Mouse (Mus musculus) embryonic facial prominence, embryonic 15.5 days (tissue): ENCODE results near the gene Zbtb37. TPM values are rescaled to one million over a fixed set of nuclear protein-coding genes. Genes with fewer than 3 reads are reported as not detected.

Source experiments
- ATAC-seq: fragments of 200-750 bp; cut with Nextera tagmentation; 2 replicates; pipeline ENCODE4 v1.8.0; 2017; ENCODE audit warnings: low read depth, moderate TSS enrichment; ENCODE audit not compliant: insufficient number of reproducible peaks, low FRiP score, low TSS enrichment
- H3K27ac ChIP-seq: fragments of 300-500 bp; sonication (generic); replicated peaks from 2 replicates; pipeline ENCODE4 v1.5.1; 2015; ENCODE audit warnings: mild to moderate bottlenecking, inconsistent platforms
- H3K27me3 ChIP-seq: fragments of 300-500 bp; sonication (generic); 2 replicates; pipeline ENCODE4 v1.6.1; 2015; ENCODE audit warnings: inconsistent platforms
- H3K36me3 ChIP-seq: fragments of 300-500 bp; sonication (generic); 2 replicates; pipeline ENCODE4 v1.6.1; 2015; ENCODE audit warnings: mild to moderate bottlenecking, inconsistent platforms
- H3K4me1 ChIP-seq: fragments of 300-500 bp; sonication (generic); 2 replicates; pipeline ENCODE4 v1.6.1; 2015; ENCODE audit warnings: inconsistent platforms
- H3K4me2 ChIP-seq: fragments of 300-500 bp; sonication (generic); replicated peaks from 2 replicates; pipeline ENCODE4 v1.6.1; 2015; ENCODE audit warnings: mild to moderate bottlenecking, inconsistent platforms
- H3K4me3 ChIP-seq: fragments of 300-500 bp; sonication (generic); replicated peaks from 2 replicates; pipeline ENCODE4 v1.5.1; 2015; ENCODE audit warnings: mild to moderate bottlenecking, inconsistent platforms
- H3K9ac ChIP-seq: fragments of 300-500 bp; sonication (generic); 2 replicates; pipeline ENCODE4 v1.6.1; 2015; ENCODE audit warnings: inconsistent platforms
- H3K9me3 ChIP-seq: fragments of 300-500 bp; sonication (generic); replicated peaks from 2 replicates; pipeline ENCODE4 v1.6.1; 2016; ENCODE audit warnings: inconsistent platforms
- WGBS: fragments of 180-500 bp; shearing (Covaris S2); methylation state at CpG from one replicate; pipeline ENCODE4 v1.1.7; 2015; 5-methylcytosine and 5-hydroxymethylcytosine counted together
- polyA plus RNA-seq: library from polyadenylated mRNA; unstranded; fragments of >200 nt; fragmentation: Nextera tagmentation; extraction: Ambion mirVana; gene quantifications from 2 replicates; pipeline ENCODE4 v1.2.1, GENCODE M21; 2015

Gene Zbtb37
- polyA plus RNA-seq, 1 experiment from 2014 or later, result 8.1 TPM

DNA sequence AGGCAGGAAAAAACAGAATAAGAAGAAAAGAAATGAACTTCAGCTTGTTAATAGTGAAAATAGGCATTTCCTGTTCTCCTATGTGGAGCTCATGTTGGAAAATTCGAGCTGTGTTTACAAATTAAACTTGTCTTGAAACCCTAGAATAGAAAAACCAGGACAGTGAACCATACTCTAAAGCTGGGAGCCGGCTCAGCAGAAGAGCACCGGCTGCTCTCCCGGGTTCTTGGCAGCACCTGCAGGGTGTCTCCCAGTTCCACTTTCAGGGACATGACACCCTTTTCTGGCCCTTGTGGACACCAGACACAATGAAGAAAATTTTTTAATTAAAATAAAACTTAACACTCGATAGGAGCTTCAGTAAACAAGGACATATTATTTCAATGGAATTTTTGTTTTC, 66.0 kb downstream of the Zbtb37 start:
- Histone ChIP-seq H3K36me3 (peaks cover 50% of the 10 kb centered on the region), H3K27ac (no peak overlapping the region), H3K9me3 (no peaks in the 10 kb centered on the region), H3K4me3 (no peak overlapping the region), H3K4me2 (no peak overlapping the region), H3K27me3 (no peaks in the 10 kb centered on the region), H3K9ac (no peak overlapping the region), H3K4me1 (no peaks in the 10 kb centered on the region)
- ATAC-seq, result no peak
- WGBS, result 74% methylated on average over 5 of the region's 5 CpGs

DNA sequence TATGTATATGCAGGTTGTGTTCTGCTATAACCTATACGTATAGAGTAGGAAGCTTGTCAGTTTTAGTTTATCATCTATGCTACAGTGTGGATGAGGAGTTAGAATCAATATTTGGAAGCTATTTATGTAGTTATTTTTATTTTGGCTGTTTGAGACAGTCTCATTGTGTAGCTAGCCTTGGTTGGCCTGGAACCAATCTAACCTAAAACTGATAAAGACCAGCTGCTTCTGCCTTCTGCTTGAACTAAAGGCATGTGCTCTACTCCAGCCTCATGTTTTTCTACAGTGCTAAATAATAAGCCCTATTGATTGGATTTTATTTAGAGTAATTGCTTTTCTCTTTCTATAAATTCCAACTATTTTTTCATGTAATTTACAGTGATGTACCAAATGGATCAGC, 67.4 kb downstream of the Zbtb37 start:
- Histone ChIP-seq H3K27ac (no peak overlapping the region), H3K4me3 (no peak overlapping the region), H3K9me3 (no peaks in the 10 kb centered on the region), H3K9ac (no peak overlapping the region), H3K4me2 (no peak overlapping the region), H3K36me3 (peaks cover 60% of the 10 kb centered on the region), H3K27me3 (no peaks in the 10 kb centered on the region), H3K4me1 (no peaks in the 10 kb centered on the region)
- no peak for ATAC-seq
- 82% methylated on average over 1 of the region's 1 CpGs for WGBS

DNA sequence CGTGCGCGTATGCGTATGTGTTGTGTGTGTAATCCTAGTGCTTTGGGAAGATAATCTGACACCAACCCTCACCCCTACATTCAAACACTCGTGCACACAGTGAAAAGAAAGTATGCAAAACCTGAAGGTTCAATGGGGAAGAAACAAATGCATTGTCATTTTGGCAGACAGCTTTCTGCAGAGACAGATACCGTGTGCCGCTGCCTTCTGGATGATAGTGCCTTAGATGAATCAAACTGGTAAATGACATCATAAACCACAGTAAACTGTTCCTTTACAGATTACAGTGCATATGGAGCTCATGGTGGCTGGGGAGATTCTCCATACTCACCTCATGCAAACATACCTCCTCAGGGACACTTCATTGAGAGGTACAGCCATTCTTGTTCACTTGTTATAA, 71.5 kb downstream of the Zbtb37 start:
- no peak for ATAC-seq
- 92% methylated on average over 7 of the region's 7 CpGs for WGBS

More for the DNA sequence above, 71.5 kb downstream of the Zbtb37 start:
- H3K36me3 ChIP-seq, result peaks cover 54% of the 10 kb centered on the region
- no peaks in the 10 kb centered on the region for H3K4me1 ChIP-seq
- no peak overlapping the region for H3K27ac ChIP-seq
- no peaks in the 10 kb centered on the region for H3K9me3 ChIP-seq
- no peaks in the 10 kb centered on the region for H3K27me3 ChIP-seq
- no peak overlapping the region for H3K4me3 ChIP-seq
- no peak overlapping the region for H3K9ac ChIP-seq
- no peak overlapping the region for H3K4me2 ChIP-seq

Other genes starting within 250 kb of the Zbtb37 start
- gene Rabgap1l, start 241.6 kb downstream of the Zbtb37 start, polyA plus RNA-seq, result 20.7 and 20.9 TPM in 2 replicates
- gene Rc3h1, start 128.4 kb downstream of the Zbtb37 start, polyA plus RNA-seq, result 7.4 and 9.0 TPM in 2 replicates
- gene Serpinc1, start 56.3 kb downstream of the Zbtb37 start, polyA plus RNA-seq, result 2.5 and 2.7 TPM in 2 replicates
- 24.5 and 29.5 TPM in 2 replicates for gene Dars2, start 35.8 kb upstream of the Zbtb37 start, polyA plus RNA-seq
- gene Cenpl, start 35.9 kb upstream of the Zbtb37 start, polyA plus RNA-seq, result 25.9 and 28.9 TPM in 2 replicates
- gene Klhl20, start 96.7 kb upstream of the Zbtb37 start, polyA plus RNA-seq, result 17.2 and 18.8 TPM in 2 replicates
- gene Ankrd45, start 107.8 kb upstream of the Zbtb37 start, polyA plus RNA-seq, result 2.1 and 3.8 TPM in 2 replicates
- 0.23 TPM in 1 of 2 replicates, not detected in the other for gene Tex50, start 124.5 kb upstream of the Zbtb37 start, polyA plus RNA-seq
- 342 and 372 TPM in 2 replicates for gene Prdx6, start 216.4 kb upstream of the Zbtb37 start, polyA plus RNA-seq